Mouse (Mus musculus) liver, adult 2 months (tissue): ENCODE measurements around the gene Orc6. TPM values are rescaled to one million over a fixed set of nuclear protein-coding genes. Genes with fewer than 3 reads are reported as not detected.

Experiments
- DNase-seq: peaks from one replicate; pipeline ENCODE4 v3.0.0-alpha.2; 2011; ENCODE audit warnings: low read depth, low spot score; ENCODE audit errors: extremely low read depth
- H3K27ac ChIP-seq: fragments of 200-500 bp; replicated peaks from 2 replicates; pipeline ENCODE4 v1.5.1; 2012; ENCODE audit warnings: low read depth, mild to moderate bottlenecking, control low read depth, inconsistent platforms, low read length; ENCODE audit not compliant: insufficient read depth
- H3K27me3 ChIP-seq: fragments of 200-500 bp; 2 replicates; pipeline ENCODE4 v1.6.1; 2012; ENCODE audit warnings: mild to moderate bottlenecking, moderate library complexity, low read length, inconsistent platforms; ENCODE audit not compliant: control insufficient read depth, insufficient read depth
- H3K36me3 ChIP-seq: fragments of 200-500 bp; 2 replicates; pipeline ENCODE4 v1.6.1; 2012; ENCODE audit warnings: low read length, inconsistent platforms; ENCODE audit not compliant: control insufficient read depth, insufficient read depth
- H3K4me1 ChIP-seq: fragments of 200-500 bp; 2 replicates; pipeline ENCODE4 v1.6.1; 2011; ENCODE audit warnings: low read length; ENCODE audit not compliant: control insufficient read depth, insufficient read depth
- H3K4me3 ChIP-seq: fragments of 200-500 bp; 2 replicates; pipeline ENCODE4 v1.5.1; 2011; ENCODE audit warnings: low read depth, mild to moderate bottlenecking, control low read depth, low read length, moderate library complexity; ENCODE audit not compliant: insufficient read depth
- H3K79me2 ChIP-seq: fragments of 200-500 bp; 2 replicates; pipeline ENCODE4 v1.6.1; 2012; ENCODE audit warnings: inconsistent platforms, mild to moderate bottlenecking, low read length, moderate library complexity; ENCODE audit not compliant: control insufficient read depth, insufficient read depth
- H3K9ac ChIP-seq: fragments of 200-500 bp; 2 replicates; pipeline ENCODE4 v1.6.1; 2012; ENCODE audit warnings: low read depth, mild to moderate bottlenecking, control low read depth, inconsistent platforms, low read length
- CTCF ChIP-seq: fragments of 200-500 bp; IDR thresholded peaks from 2 replicates; pipeline ENCODE4 v1.5.1; 2011; ENCODE audit warnings: low read depth, low read length, control low read depth
- POLR2A ChIP-seq: fragments of 200-500 bp; IDR thresholded peaks from 2 replicates; pipeline ENCODE4 v1.6.1; 2011; ENCODE audit warnings: low read length, control low read depth; ENCODE audit not compliant: insufficient read depth; ENCODE audit errors: extremely low read depth
- WGBS: fragments of 180-500 bp; shearing (Covaris S2); methylation state at CpG from one replicate; pipeline ENCODE4 v1.1.7; 2018; 5-methylcytosine and 5-hydroxymethylcytosine counted together
- polyA plus RNA-seq: library from polyadenylated mRNA; depleted of rRNA; stranded (reverse); fragments of >200 nt; gene quantifications from 2 replicates; pipeline ENCODE4 v1.2.3, GENCODE M21; 2012
- total RNA-seq: library from RNA; depleted of rRNA; stranded (reverse); fragments of >200 nt; gene quantifications from 2 replicates; pipeline ENCODE4 v1.2.3, GENCODE M21; 2014

Gene Orc6
- total and polyA plus RNA-seq, 2 experiments = 3.2 to 7.6 TPM

DNA sequence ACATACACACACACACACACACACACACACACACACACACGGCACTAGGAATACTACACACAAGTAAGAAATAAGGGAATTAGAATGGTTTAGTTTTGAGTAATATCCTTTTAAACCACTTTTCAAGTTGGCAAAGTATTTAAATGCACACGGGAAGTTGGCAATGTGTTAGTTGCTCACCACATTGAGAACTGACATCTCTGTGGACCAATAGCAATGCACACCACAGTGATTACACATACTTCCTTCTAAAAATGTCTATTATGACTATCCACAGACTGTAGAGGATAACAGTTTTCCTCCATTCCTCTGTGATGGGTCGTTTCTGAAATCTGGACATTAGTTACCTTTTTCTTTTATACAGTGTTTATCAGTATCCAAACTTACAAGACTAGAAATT, 23.7 kb downstream of the Orc6 start:
- no peak overlapping the region for H3K4me3 ChIP-seq
- no peaks in the 10 kb centered on the region for H3K4me1 ChIP-seq
- DNase-seq = no peak
- no peak overlapping the region for H3K9ac ChIP-seq
- 72% methylated on average over 3 of the region's 3 CpGs for WGBS
- TF ChIP-seq CTCF (no peak), POLR2A (no peak)
- no peaks in the 10 kb centered on the region for H3K27me3 ChIP-seq
- H3K36me3 ChIP-seq = no peaks in the 10 kb centered on the region
- H3K79me2 ChIP-seq = no peaks in the 10 kb centered on the region
- no peak overlapping the region for H3K27ac ChIP-seq

DNA sequence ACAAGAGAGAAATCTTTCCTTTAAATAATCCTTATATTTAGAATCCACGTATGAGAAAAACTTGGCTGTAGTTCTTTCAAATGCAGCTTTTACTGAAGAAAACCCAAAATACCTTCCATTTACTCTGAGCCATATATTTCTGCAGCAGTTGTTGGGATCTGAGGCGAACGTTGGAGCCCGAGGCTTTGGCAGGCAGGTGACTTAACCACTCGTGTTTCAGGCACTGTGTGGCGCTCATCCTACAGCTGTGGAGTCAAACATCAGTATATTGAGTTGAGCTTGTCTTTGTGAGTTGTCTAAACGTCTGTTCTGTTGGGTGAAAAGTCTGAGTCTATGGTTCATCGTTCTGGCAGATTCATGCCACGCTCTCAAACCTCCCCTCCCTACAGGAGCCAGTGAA, 27.6 kb downstream of the Orc6 start:
- H3K4me3 ChIP-seq = no peak overlapping the region
- H3K9ac ChIP-seq = no peak overlapping the region
- DNase-seq = no peak
- no peaks in the 10 kb centered on the region for H3K27me3 ChIP-seq
- H3K4me1 ChIP-seq = no peaks in the 10 kb centered on the region
- WGBS = 78% methylated on average over 9 of the region's 9 CpGs
- TF ChIP-seq CTCF (no peak), POLR2A (no peak)
- no peak overlapping the region for H3K27ac ChIP-seq
- no peaks in the 10 kb centered on the region for H3K79me2 ChIP-seq
- no peaks in the 10 kb centered on the region for H3K36me3 ChIP-seq

GRCm38 (mm10) chr8:85329506-85329905, 30.1 kb downstream of the Orc6 start:
- H3K36me3 ChIP-seq = no peaks in the 10 kb centered on the region
- no peak for DNase-seq
- 47% methylated on average over 1 of the region's 1 CpGs for WGBS

DNA sequence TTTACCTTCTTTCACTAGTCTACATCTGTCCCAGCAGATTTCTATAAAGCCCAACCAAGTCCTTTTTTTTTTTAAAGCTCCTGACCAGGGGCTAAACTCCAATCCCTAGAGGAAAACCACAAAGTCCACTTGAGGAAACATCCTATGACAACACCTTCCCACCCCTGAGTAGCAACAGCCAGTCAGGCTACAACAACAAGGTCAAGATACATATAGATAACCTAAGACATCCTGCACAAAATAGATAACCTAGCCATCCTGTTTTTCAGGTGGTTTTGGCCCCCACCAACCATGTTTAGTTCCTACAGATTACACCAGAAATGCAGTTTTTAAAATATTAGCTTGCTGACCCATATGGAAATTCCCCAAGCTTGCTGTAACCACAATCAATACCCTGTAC, 35.7 kb downstream of the Orc6 start:
- no peak for TF ChIP-seq POLR2A
- no peak for TF ChIP-seq CTCF
- Histone ChIP-seq H3K79me2 (no peaks in the 10 kb centered on the region), H3K4me1 (no peaks in the 10 kb centered on the region), H3K36me3 (no peaks in the 10 kb centered on the region), H3K9ac (no peak overlapping the region), H3K27me3 (no peaks in the 10 kb centered on the region), H3K4me3 (no peak overlapping the region), H3K27ac (no peak overlapping the region)
- no peak for DNase-seq

More at GRCm38 (mm10) chr8:85329506-85329905, 30.1 kb downstream of the Orc6 start:
- no peak overlapping the region for H3K9ac ChIP-seq
- no peaks in the 10 kb centered on the region for H3K79me2 ChIP-seq
- H3K4me3 ChIP-seq = no peak overlapping the region
- no peaks in the 10 kb centered on the region for H3K4me1 ChIP-seq
- TF ChIP-seq POLR2A (no peak), CTCF (no peak)
- no peak overlapping the region for H3K27ac ChIP-seq
- H3K27me3 ChIP-seq = no peaks in the 10 kb centered on the region

GRCm38 (mm10) chr8:85336211-85336933, 36.9 kb downstream of the Orc6 start:
- H3K27me3 ChIP-seq = no peaks in the 10 kb centered on the region
- no peaks in the 10 kb centered on the region for H3K36me3 ChIP-seq
- no peaks in the 10 kb centered on the region for H3K4me1 ChIP-seq
- no peak overlapping the region for H3K27ac ChIP-seq
- no peak for DNase-seq
- no peak overlapping the region for H3K4me3 ChIP-seq
- no peak for TF ChIP-seq POLR2A
- TF ChIP-seq CTCF = no peak
- no peak overlapping the region for H3K9ac ChIP-seq
- 78% methylated on average over 6 of the region's 6 CpGs for WGBS
- no peaks in the 10 kb centered on the region for H3K79me2 ChIP-seq

DNA sequence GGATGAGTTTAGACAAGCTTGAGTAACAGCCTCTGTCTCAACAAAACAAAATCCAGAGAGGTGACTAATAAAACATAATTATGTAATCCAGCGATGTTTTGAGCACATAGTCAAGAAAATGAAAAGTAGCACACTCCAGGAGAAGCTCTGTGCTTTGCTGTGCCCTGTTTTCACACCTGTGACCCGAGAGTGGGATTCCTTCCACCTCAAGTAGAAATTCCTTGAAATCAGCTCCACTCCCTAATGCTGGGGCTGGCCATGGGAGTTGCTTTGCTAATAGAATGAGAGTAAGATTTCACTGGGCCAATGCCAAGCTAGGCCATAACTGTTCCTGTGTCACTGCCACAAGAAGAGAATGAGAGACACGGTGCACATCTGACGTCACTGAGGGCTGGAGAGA, 38.2 kb downstream of the Orc6 start:
- no peak overlapping the region for H3K9ac ChIP-seq
- H3K27me3 ChIP-seq = no peaks in the 10 kb centered on the region
- TF ChIP-seq CTCF (no peak), POLR2A (no peak)
- H3K36me3 ChIP-seq = no peaks in the 10 kb centered on the region
- 86% methylated on average over 4 of the region's 4 CpGs for WGBS
- no peak overlapping the region for H3K4me3 ChIP-seq
- no peaks in the 10 kb centered on the region for H3K4me1 ChIP-seq
- H3K79me2 ChIP-seq = no peaks in the 10 kb centered on the region
- DNase-seq = no peak
- H3K27ac ChIP-seq = no peak overlapping the region
